Mouse (Mus musculus): ENCODE data around the gene Ank2.
"Not testable (repeated sequence)": the region's sequence is repeated elsewhere in the genome, so short reads cannot be mapped to it uniquely, and the experiment has no call there.

Gene Ank2

GRCm38 (mm10) chr3:127350602-127351362 is 148.4 kb downstream of the Ank2 start:
- DNase-seq (ENCODE audit: low read depth), result no peak

- DNase-seq (ENCODE audit: low read depth), result no peak
Measured at GRCm38 (mm10) chr3:127348926-127349325, 150.2 kb downstream of the Ank2 start.

GRCm38 (mm10) chr3:127345860-127346459 is 153.2 kb downstream of the Ank2 start:
- no peak for DNase-seq (ENCODE audit: low read depth)

GRCm38 (mm10) chr3:127341300-127341699 is 157.8 kb downstream of the Ank2 start:
- DNase-seq (ENCODE audit: low read depth), result no peak

DNA sequence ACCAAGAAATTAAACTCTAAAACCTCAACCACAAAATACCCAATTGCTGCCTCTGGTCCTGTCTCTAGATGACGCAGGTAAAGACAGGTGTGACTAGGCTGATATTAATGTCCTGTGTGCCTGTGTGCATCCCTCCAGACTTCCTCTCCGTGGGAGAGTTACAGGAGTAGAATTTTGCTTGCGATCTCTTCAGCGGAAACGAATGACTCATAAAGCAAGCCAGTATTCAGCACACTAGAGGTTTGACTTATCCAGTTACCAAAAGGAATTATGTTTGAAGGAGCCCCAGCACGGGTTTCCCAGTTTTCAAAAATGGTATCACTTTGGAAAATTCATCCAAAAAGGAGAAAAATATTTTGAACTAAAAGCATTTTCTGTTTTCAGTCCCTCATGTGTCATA is 164.3 kb downstream of the Ank2 start:
- DNase-seq (ENCODE audit: low read depth), result no peak

GRCm38 (mm10) chr3:127331562-127331961 is 167.6 kb downstream of the Ank2 start:
- no peak for DNase-seq (ENCODE audit: low read depth)

GRCm38 (mm10) chr3:127326355-127326754 is 172.8 kb downstream of the Ank2 start:
- DNase-seq (ENCODE audit: low read depth), result no peak

- peak; percentile 15 for DNase-seq (ENCODE audit: low read depth)
Measured at GRCm38 (mm10) chr3:127322870-127323269, 176.3 kb downstream of the Ank2 start.

DNA sequence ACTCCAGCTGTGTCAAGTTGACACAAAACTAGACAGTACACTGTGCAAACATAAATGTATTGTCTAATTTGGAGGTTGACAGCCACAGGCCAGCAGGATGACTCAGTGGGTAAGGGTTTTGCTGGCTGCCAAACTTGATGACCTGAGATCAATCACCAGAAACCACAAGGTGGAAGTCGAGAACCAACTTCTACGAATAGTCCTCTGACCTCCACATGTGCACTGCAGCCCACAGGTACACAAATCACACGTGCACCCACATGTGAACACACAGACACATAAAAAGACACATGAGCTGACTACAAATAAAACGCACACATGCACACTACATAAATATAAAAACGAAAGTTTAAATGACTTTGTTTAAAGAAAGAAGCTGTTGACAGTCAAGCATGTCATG is 177.5 kb downstream of the Ank2 start:
- DNase-seq (ENCODE audit: low read depth), result peak; percentile 7

DNA sequence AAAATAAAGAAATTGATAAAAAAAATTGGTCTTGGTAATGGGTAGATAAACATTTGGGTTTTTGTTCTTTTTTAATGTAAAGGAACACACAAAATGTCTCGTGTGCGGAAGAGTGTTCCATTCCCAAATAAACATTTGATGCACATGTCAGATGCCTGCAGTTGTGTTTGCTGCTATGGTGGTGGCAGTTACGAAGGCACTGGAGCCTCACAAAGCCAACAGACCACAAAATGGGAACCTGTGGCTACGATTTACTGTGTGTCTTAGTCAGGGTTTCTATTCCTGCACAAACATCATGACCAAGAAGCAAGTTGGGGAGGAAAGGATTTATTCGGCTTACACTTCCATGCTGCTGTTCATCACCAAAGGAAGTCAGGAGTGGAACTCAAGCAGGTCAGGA is 178.1 kb downstream of the Ank2 start:
- DNase-seq (ENCODE audit: low read depth), result not testable (repeated sequence)

- peak; percentile 6 for DNase-seq (ENCODE audit: low read depth)
Measured at GRCm38 (mm10) chr3:127320311-127320710, 178.8 kb downstream of the Ank2 start.

DNA sequence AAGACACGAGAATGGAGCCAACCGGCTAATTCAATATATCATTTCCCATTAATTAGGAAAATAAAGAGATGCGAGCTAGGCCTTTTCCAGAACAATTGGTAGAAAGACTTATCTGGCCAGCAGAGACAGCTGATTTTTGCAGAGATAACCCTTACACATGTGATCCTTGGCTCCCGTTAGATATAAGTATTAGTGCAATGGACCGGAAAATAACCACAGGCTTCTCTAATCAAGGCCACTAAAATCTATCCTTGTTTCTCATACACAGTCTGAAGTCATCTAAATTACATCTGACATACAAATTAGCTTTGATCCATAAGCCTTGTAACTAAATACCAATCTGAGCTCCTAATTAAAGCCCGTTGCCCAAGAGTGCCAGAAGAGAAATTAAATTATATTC is 181.5 kb downstream of the Ank2 start:
- no peak for DNase-seq (ENCODE audit: low read depth)

- DNase-seq (ENCODE audit: low read depth), result no peak
Measured at GRCm38 (mm10) chr3:127316717-127317116, 182.4 kb downstream of the Ank2 start.

DNA sequence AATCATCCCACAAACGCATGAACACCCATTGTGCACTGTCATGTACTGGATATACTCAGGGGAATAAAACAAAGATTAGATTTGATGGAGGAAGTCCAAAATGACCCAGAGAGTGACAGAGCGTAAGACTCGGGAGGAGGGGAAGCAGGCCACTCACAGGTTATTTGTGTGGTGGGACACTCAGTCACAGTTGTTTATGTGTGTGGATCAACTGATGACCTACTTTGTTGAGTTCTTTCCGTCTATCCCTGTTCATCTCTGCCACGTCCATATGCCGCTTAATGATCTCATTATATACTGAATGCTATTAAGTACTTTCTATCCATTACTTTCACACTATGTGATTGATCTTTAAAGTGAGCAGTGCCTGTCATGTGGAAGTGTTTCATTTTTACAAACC is 187.6 kb downstream of the Ank2 start:
- no peak for DNase-seq (ENCODE audit: low read depth)

DNA sequence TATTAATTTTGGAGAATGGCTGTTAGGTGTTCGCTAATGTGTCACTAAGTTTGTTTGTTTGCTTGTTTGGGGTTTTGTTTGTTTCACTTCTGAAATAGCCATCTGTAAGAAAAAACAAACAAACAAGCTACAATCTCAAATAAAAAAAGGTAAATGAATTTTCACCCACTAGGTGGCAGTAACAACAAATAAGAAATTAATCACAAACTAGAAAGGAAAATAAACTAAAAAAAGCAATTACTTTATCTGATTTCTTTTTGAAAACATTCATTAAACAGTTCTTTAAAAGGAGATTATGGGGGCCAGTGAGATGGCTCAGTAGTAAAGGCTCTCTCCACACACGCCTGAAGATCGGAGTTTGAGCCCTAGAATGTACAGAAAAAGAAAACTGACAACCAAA is 189.1 kb downstream of the Ank2 start:
- no peak for DNase-seq (ENCODE audit: low read depth)

- no peak for DNase-seq (ENCODE audit: low read depth)
Measured at GRCm38 (mm10) chr3:127303957-127304553, 195.1 kb downstream of the Ank2 start.

GRCm38 (mm10) chr3:127303041-127303440 is 196.1 kb downstream of the Ank2 start:
- DNase-seq (ENCODE audit: low read depth), result no peak

DNA sequence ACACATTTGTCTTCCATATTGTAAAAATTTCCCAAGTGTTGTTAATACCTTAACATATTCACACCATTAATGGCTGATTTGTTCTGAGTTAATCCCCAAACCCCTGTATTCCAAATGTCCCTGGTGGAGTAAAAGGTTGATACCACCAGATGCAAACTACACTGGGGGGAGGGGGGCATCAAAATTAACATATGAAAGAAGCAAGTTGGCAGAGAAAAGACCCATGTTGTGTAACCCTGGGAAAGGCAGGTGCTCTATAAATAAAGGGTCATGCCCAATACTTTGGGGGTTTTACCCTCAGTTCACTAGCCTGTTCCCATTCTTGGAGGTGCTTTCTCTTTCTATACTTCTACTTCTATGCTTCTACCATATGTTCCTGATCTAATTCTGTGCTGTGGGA is 198.4 kb downstream of the Ank2 start:
- no peak for DNase-seq (ENCODE audit: low read depth)

DNA sequence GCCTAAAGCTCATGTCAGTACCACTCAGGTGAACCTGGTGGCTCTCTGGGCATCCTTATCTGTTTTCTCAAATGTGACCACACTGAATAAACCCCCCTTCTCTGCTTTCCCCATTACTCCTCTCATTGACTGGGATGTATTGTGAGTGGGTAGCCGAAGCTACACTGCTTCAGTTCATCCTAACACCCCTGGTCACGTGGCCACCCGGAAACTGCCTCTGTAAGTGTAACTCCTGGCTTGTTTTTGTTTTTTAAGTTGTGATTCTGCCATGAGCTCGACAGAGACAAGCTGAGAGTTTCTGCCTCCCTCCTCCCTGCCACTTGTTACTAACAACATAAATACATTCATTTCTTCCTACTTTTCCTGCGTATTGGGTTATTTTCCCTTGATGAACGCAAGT is 203.2 kb downstream of the Ank2 start:
- no peak for DNase-seq (ENCODE audit: low read depth)

DNA sequence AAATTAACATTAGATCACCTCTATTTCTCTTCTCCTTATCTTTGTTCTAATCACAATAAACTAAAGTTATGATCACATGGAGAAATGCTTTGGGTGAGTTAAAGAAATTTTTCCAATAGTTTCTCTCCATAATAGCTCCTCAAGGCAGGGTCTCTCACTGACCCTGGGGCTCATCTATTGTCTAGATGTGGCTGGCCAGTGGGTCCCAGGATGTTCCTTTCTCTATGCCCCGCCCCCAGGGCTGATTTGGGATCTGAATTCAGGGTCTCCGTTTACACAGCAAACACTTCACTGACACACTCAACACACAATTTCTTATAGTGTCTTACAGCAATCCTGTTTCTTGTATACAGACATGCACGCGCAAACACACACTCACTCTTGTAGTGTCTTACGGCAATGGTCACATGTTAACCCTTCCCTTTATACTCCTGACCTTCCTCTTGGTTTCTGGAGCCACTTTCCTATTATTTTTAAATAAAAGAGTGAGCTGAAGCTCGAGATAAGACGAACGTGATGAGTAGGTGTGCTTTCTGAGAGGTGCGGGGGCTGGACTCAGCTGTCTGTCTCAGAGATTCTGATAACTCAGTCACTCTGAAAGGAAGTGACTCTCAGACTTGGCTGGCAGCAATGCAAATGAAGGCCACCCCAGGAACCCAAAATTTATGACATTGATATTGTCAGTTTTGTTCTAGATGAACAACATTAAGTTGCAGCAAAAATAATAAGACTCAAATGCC is 204.4 kb downstream of the Ank2 start:
- DNase-seq (ENCODE audit: low read depth), result no peak

- no peak for DNase-seq (ENCODE audit: low read depth)
Measured at GRCm38 (mm10) chr3:127294079-127294478, 205.1 kb downstream of the Ank2 start.

- no peak for DNase-seq (ENCODE audit: low read depth)
Measured at GRCm38 (mm10) chr3:127293479-127293874, 205.7 kb downstream of the Ank2 start.
